Mouse (Mus musculus): ENCODE measurements around the gene Angel2. TPM values are rescaled to one million over a fixed set of nuclear protein-coding genes. Genes with fewer than 3 reads are reported as not detected.

The Angel2 gene
- total RNA-seq, 2 experiments from 2014 or later = 56.2 to 57.5 TPM

- H3K27ac ChIP-seq = no peak overlapping the region
- no peak for DNase-seq (ENCODE audit: extremely low spot score in 1 of 2, low spot score in 2 of 2)
- no peak for TF ChIP-seq CTCF (IDR thresholded peaks at IDR 0.05)
- no peak overlapping the region for H3K4me3 ChIP-seq
- intact Hi-C loops (cut with DNase I) = no loop called here
Measured at GRCm38 (mm10) chr1:190904714-190905113, 20.2 kb upstream of the Angel2 start.

- TF ChIP-seq CTCF (IDR thresholded peaks at IDR 0.05) = no peak
- peak; percentile 19 for DNase-seq (ENCODE audit: extremely low spot score in 1 of 2, low spot score in 2 of 2)
- H3K27ac ChIP-seq = peak overlapping the region; percentile 89
- intact Hi-C loops (cut with DNase I) = loop anchor here (1.0 kb wide), 1 partner anchor 17 kb away; no protein-coding TSS in a partner anchor
- peak overlapping the region; percentile 97 for H3K4me3 ChIP-seq
Measured at GRCm38 (mm10) chr1:190910836-190911235, 14.1 kb upstream of the Angel2 start.

GRCm38 (mm10) chr1:190911415-190912123, 13.3 kb upstream of the Angel2 start, which contains the start of gene Rps6kc1:
Rps6kc1 (minus strand) TSS chr1:190911770.
- Histone ChIP-seq H3K27ac (peak within 1 kb of the TSS; percentile 89), H3K4me3 (peak within 1 kb of the TSS; percentile 97)
- TF ChIP-seq CTCF (IDR thresholded peaks at IDR 0.05) = no peak
- DNase-seq (ENCODE audit: extremely low spot score in 1 of 2, low spot score in 2 of 2) = peak; percentile 82 to 83
- intact Hi-C loops (cut with DNase I) = loop anchor here (1.0 kb wide), 1 partner anchor 17 kb away; no protein-coding TSS in a partner anchor

- DNase-seq (ENCODE audit: extremely low spot score in 1 of 2, low spot score in 2 of 2) = no peak
- no peak overlapping the region for H3K4me3 ChIP-seq
- intact Hi-C loops (cut with DNase I) = no loop called here
- TF ChIP-seq CTCF (IDR thresholded peaks at IDR 0.05) = peak; percentile 2
- H3K27ac ChIP-seq = no peak overlapping the region
Measured at GRCm38 (mm10) chr1:190912623-190913022, 12.3 kb upstream of the Angel2 start.

GRCm38 (mm10) chr1:190918938-190919337, 6.0 kb upstream of the Angel2 start:
- intact Hi-C loops (cut with DNase I) = no loop called here
- Histone ChIP-seq H3K27ac (peak overlapping the region; percentile 84), H3K4me3 (no peak overlapping the region)
- DNase-seq (ENCODE audit: extremely low spot score in 1 of 2, low spot score in 2 of 2) = peak; percentile 28 to 44
- no peak for TF ChIP-seq CTCF (IDR thresholded peaks at IDR 0.05)

- no peak for TF ChIP-seq CTCF (IDR thresholded peaks at IDR 0.05)
- DNase-seq (ENCODE audit: extremely low spot score in 1 of 2, low spot score in 2 of 2) = no peak
- Histone ChIP-seq H3K4me3 (no peak overlapping the region), H3K27ac (peak overlapping the region; percentile 84)
- intact Hi-C loops (cut with DNase I) = no loop called here
Measured at GRCm38 (mm10) chr1:190919725-190920469, 5.0 kb upstream of the Angel2 start.

- no peak for DNase-seq (ENCODE audit: extremely low spot score in 1 of 2, low spot score in 2 of 2)
- H3K27ac ChIP-seq = no peak overlapping the region
- no peak for TF ChIP-seq CTCF (IDR thresholded peaks at IDR 0.05)
- peak overlapping the region; percentile 90 for H3K4me3 ChIP-seq
- intact Hi-C loops (cut with DNase I) = no loop called here
Measured at GRCm38 (mm10) chr1:190927311-190927710, 2.4 kb downstream of the Angel2 start.

- peak overlapping the region; percentile 90 for H3K4me3 ChIP-seq
- H3K27ac ChIP-seq = peak overlapping the region; percentile 97
- DNase-seq (ENCODE audit: extremely low spot score in 1 of 2, low spot score in 2 of 2) = no peak
- TF ChIP-seq CTCF (IDR thresholded peaks at IDR 0.05) = no peak
- intact Hi-C loops (cut with DNase I) = loop anchor here (1.0 kb wide), 1 partner anchor 17 kb away; the partner anchor contains the start of gene Rps6kc1
Measured at GRCm38 (mm10) chr1:190927751-190928369, 2.9 kb downstream of the Angel2 start.

GRCm38 (mm10) chr1:190928370-190929009, 3.6 kb downstream of the Angel2 start:
- peak overlapping the region; percentile 90 for H3K4me3 ChIP-seq
- intact Hi-C loops (cut with DNase I) = loop anchor here (1.0 kb wide), 1 partner anchor 17 kb away; the partner anchor contains the start of gene Rps6kc1
- TF ChIP-seq CTCF (IDR thresholded peaks at IDR 0.05) = no peak

GRCm38 (mm10) chr1:190929010-190929695, 4.2 kb downstream of the Angel2 start:
- Histone ChIP-seq H3K27ac (peak overlapping the region; percentile 93), H3K4me3 (peak overlapping the region; percentile 90)
- TF ChIP-seq CTCF (IDR thresholded peaks at IDR 0.05) = no peak
- DNase-seq (ENCODE audit: extremely low spot score in 1 of 2, low spot score in 2 of 2) = peak in 1 of 2 experiments; percentile 53
- intact Hi-C loops (cut with DNase I) = no loop called here

More at GRCm38 (mm10) chr1:190928370-190929009, 3.6 kb downstream of the Angel2 start:
- DNase-seq (ENCODE audit: extremely low spot score in 1 of 2, low spot score in 2 of 2) = peak; percentile 97
- peak overlapping the region; percentile 97 for H3K27ac ChIP-seq

GRCm38 (mm10) chr1:190930181-190930580, 5.3 kb downstream of the Angel2 start:
- Histone ChIP-seq H3K27ac (no peak overlapping the region), H3K4me3 (no peak overlapping the region; the same call in 1 of the 2 replicates)
- DNase-seq (ENCODE audit: extremely low spot score in 1 of 2, low spot score in 2 of 2) = no peak
- intact Hi-C loops (cut with DNase I) = no loop called here
- no peak for TF ChIP-seq CTCF (IDR thresholded peaks at IDR 0.05)

All from left cerebral cortex, adult 2 months (tissue).